Mouse (Mus musculus): ENCODE measurements around the gene Gcc1. TPM values are rescaled to one million over a fixed set of nuclear protein-coding genes. Genes with fewer than 3 reads are reported as not detected.
A peak's percentile ranks its signal among the peaks of the same experiment; 100 is the strongest.

Gene Gcc1
- total and polyA plus RNA-seq, 3 experiments: 4.4 to 7.4 (median 7.2) TPM

DNA sequence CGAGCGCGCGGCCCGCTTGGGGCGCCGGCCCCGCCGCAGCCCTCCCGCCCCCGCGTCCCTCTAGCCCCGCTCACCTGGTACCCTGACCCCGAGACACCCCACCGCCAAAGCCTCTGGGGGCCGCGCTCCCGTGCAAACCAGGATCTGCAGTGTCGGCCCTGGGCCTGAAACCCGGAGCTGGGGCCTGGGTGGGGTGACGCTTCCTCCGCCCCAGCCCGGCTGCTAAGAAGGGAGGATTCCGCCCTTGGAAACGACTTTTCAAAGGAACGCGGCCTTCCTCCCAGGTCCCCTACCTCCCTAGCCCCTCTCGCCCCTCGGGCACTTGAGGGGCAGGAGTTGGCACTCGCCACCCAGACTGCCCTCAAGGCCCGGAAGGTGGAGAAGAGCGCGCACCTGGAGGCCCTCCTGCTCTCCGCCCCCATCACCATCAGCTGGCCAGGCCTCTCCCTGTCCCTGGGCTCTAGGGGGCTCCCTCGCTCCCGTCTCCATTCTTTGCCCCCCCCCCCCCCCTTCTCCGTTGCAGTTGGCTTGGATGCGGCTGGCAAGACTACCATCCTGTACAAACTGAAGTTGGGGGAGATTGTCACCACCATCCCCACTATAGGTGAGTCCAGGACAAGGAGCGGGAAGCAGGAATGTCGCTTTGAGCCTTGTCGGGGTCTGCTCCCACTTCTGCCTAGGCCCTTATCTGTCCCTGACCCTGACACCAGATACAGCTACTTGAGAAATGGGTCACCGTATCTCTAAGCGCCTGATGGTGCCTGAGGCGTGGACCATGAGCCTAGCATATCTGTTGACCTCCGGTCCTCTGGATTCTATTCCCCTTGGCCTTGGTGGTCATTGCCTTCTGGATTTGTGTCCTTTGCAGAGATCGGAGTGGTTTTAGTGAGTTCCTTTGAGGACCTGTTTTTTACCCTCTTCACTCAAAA is 4.2 kb downstream of the Gcc1 start:
- DNase-seq (ENCODE audit: extremely low read depth): peak; percentile 37
- no peaks in the 10 kb centered on the region for H3K9me3 ChIP-seq (replicated peaks; ENCODE audit: low read length)
- peaks cover 10% of the 10 kb centered on the region for H3K79me2 ChIP-seq (replicated peaks; ENCODE audit: control insufficient read depth, extremely low read depth, insufficient read depth, poor library complexity, severe bottlenecking)
- H3K36me3 ChIP-seq (replicated peaks in 1 of 2; ENCODE audit: control insufficient read depth in 1 of 2, insufficient read depth in 1 of 2, low read length in 1 of 2): peaks cover 15 to 50% of the 10 kb centered on the region in 2 experiments
- peak overlapping the region; percentile 16; the same call in 1 of the 2 replicates for H3K27ac ChIP-seq (ENCODE audit: insufficient read depth, low read depth)
- dilution Hi-C loops (cut with MboI; ENCODE audit: extremely low pct_ligation_motif_present, extremely low pct_unique_long_range_greater_than_20kb, low sequenced_read_pairs) (no loop called here), in situ Hi-C loops (cut with MboI; ENCODE audit: low pct_ligation_motif_present, low pct_unique_long_range_greater_than_20kb, low sequenced_read_pairs) (loop anchor here (25.0 kb wide), 1 partner anchor 588 kb away; no protein-coding TSS in a partner anchor)
- peaks cover 16 to 41% of the 10 kb centered on the region in 2 experiments for H3K4me1 ChIP-seq (ENCODE audit: control insufficient read depth in 1 of 2, insufficient read depth in 2 of 2)
- peak overlapping the region; percentile 96 for H3K9ac ChIP-seq (ENCODE audit: insufficient read depth, low read depth)
- H3K4me2 ChIP-seq (ENCODE audit: insufficient read depth, low read depth, poor library complexity, severe bottlenecking): peak overlapping the region; percentile 77
- H3K4me3 ChIP-seq (replicated peaks in 1 of 3; ENCODE audit: low read depth in 2 of 3, low read length in 2 of 3, poor library complexity in 1 of 3): peak overlapping the region; percentile 75 to 95 (median 88)
- H3K27me3 ChIP-seq (replicated peaks): no peaks in the 10 kb centered on the region
- no peak for TF ChIP-seq MYC (IDR thresholded peaks at IDR 0.05; ENCODE audit: low read depth, low read length)
- TF ChIP-seq TCF12 (IDR thresholded peaks at IDR 0.05; ENCODE audit: low read depth, low read length): peak; percentile 33; the same call in 1 of the 2 replicates
- no peak for TF ChIP-seq ZMIZ1 (IDR thresholded peaks at IDR 0.05; ENCODE audit: low read depth, low read length)
- no peak for TF ChIP-seq USF1 (IDR thresholded peaks at IDR 0.05; ENCODE audit: low read depth, low read length)
- TF ChIP-seq KAT2A (IDR thresholded peaks at IDR 0.05; ENCODE audit: insufficient replicate concordance, low read length): no peak
- TF ChIP-seq ZC3H11A (IDR thresholded peaks at IDR 0.05; ENCODE audit: low read depth, low read length): no peak
- peak; percentile 36; the same call in 1 of the 2 replicates for TF ChIP-seq SIN3A (IDR thresholded peaks at IDR 0.05; ENCODE audit: low read length)
- TF ChIP-seq SMC3 (IDR thresholded peaks at IDR 0.05; ENCODE audit: low read depth, low read length): no peak; the same call in 1 of the 2 replicates
- TF ChIP-seq MAZ (IDR thresholded peaks at IDR 0.05; ENCODE audit: low read depth, low read length): peak; percentile 62; the same call in 1 of the 2 replicates
- TF ChIP-seq ELF1 (IDR thresholded peaks at IDR 0.05; ENCODE audit: low read depth, low read length): peak; percentile 33; the same call in 1 of the 2 replicates
- no peak for TF ChIP-seq JUN (IDR thresholded peaks at IDR 0.05; ENCODE audit: insufficient read depth, low read depth, low read length)
- TF ChIP-seq ZNF384 (IDR thresholded peaks at IDR 0.05; ENCODE audit: low read depth, low read length): no peak
- no peak for TF ChIP-seq PAX5 (IDR thresholded peaks at IDR 0.05; ENCODE audit: low read length)
- TF ChIP-seq ETS1 (conservative IDR thresholded peaks at IDR 0.05; ENCODE audit: low read depth, low read length): no peak
- no peak for TF ChIP-seq RCOR1 (conservative IDR thresholded peaks at IDR 0.05; ENCODE audit: low read depth, low read length)
- no peak for TF ChIP-seq E2F4 (IDR thresholded peaks at IDR 0.05; ENCODE audit: insufficient replicate concordance, low read depth, low read length)
- no peak for TF ChIP-seq POLR2A (IDR thresholded peaks at IDR 0.05; ENCODE audit: low read depth, low read length)
- no peak for TF ChIP-seq MAFK (IDR thresholded peaks at IDR 0.05; ENCODE audit: insufficient replicate concordance, low read length)
- TF ChIP-seq TBP (conservative IDR thresholded peaks at IDR 0.05; ENCODE audit: low read depth, low read length): no peak
- peak; percentile 33; the same call in 1 of the 2 replicates for TF ChIP-seq HCFC1 (IDR thresholded peaks at IDR 0.05; ENCODE audit: low read depth, low read length)
- no peak for TF ChIP-seq ZKSCAN1 (IDR thresholded peaks at IDR 0.05; ENCODE audit: borderline replicate concordance, low read depth, low read length)
- no peak for TF ChIP-seq UBTF (IDR thresholded peaks at IDR 0.05; ENCODE audit: low read depth, low read length)
- 0 out of 2 replicates have a peak, but pooled peaks have one; percentile 4 for TF ChIP-seq IRF4 (IDR thresholded peaks at IDR 0.05; ENCODE audit: low read depth, low read length)
- no peak for TF ChIP-seq BHLHE40 (IDR thresholded peaks at IDR 0.05; ENCODE audit: low read depth, low read length)
- TF ChIP-seq NRF1 (IDR thresholded peaks at IDR 0.05; ENCODE audit: low read depth, low read length): no peak
- no peak for TF ChIP-seq MAX (IDR thresholded peaks at IDR 0.05; ENCODE audit: low read length)
- TF ChIP-seq GABPA (IDR thresholded peaks at IDR 0.05; ENCODE audit: insufficient replicate concordance, low read depth, low read length): no peak
- no peak for TF ChIP-seq MXI1 (IDR thresholded peaks at IDR 0.05; ENCODE audit: low read depth, low read length)
- TF ChIP-seq CTCF (conservative IDR thresholded peaks at IDR 0.05 in 1 of 2, IDR thresholded peaks at IDR 0.05 in 1 of 2; ENCODE audit: low read depth in 2 of 2, low read length in 2 of 2): peak in 1 of 2 experiments; percentile 57; a peak in 2 of 4 replicates
- TF ChIP-seq CHD2 (IDR thresholded peaks at IDR 0.05; ENCODE audit: low read length): peak; percentile 21; the same call in 1 of the 2 replicates
- no peak for TF ChIP-seq CHD1 (IDR thresholded peaks at IDR 0.05; ENCODE audit: low read depth, low read length)
- 0 out of 2 replicates have a peak, but pooled peaks have one; percentile 37 for TF ChIP-seq NELFE (IDR thresholded peaks at IDR 0.05; ENCODE audit: low read depth, low read length)
- no peak for TF ChIP-seq USF2 (conservative IDR thresholded peaks at IDR 0.05; ENCODE audit: low read depth, low read length)
- no peak for TF ChIP-seq MEF2A (IDR thresholded peaks at IDR 0.05; ENCODE audit: borderline replicate concordance, low read depth, low read length)
- TF ChIP-seq RAD21 (IDR thresholded peaks at IDR 0.05; ENCODE audit: low read depth, low read length): peak; percentile 2
- no peak for TF ChIP-seq JUND (conservative IDR thresholded peaks at IDR 0.05; ENCODE audit: low read depth, low read length)
- TF ChIP-seq EP300 (IDR thresholded peaks at IDR 0.05; ENCODE audit: low read length): no peak
- TF ChIP-seq POLR2AphosphoS2 (IDR thresholded peaks at IDR 0.05; ENCODE audit: low read depth, low read length): no peak

All from CH12.LX (cell line).